Mouse (Mus musculus) liver, adult 2 months (tissue): ENCODE results near the gene Kank2. TPM values are rescaled to one million over a fixed set of nuclear protein-coding genes. Genes with fewer than 3 reads are reported as not detected.
A peak's percentile ranks its signal among the peaks of the same experiment; 100 is the strongest.

ENCODE experiments used
- DNase-seq: peaks from one replicate; pipeline ENCODE4 v3.0.0-alpha.2; 2011; ENCODE audit warnings: low read depth, low spot score; ENCODE audit errors: extremely low read depth
- H3K27ac ChIP-seq: fragments of 200-500 bp; replicated peaks from 2 replicates; pipeline ENCODE4 v1.5.1; 2012; ENCODE audit warnings: low read depth, mild to moderate bottlenecking, control low read depth, inconsistent platforms, low read length; ENCODE audit not compliant: insufficient read depth
- H3K27me3 ChIP-seq: fragments of 200-500 bp; 2 replicates; pipeline ENCODE4 v1.6.1; 2012; ENCODE audit warnings: mild to moderate bottlenecking, moderate library complexity, low read length, inconsistent platforms; ENCODE audit not compliant: control insufficient read depth, insufficient read depth
- H3K36me3 ChIP-seq: fragments of 200-500 bp; 2 replicates; pipeline ENCODE4 v1.6.1; 2012; ENCODE audit warnings: low read length, inconsistent platforms; ENCODE audit not compliant: control insufficient read depth, insufficient read depth
- H3K4me1 ChIP-seq: fragments of 200-500 bp; 2 replicates; pipeline ENCODE4 v1.6.1; 2011; ENCODE audit warnings: low read length; ENCODE audit not compliant: control insufficient read depth, insufficient read depth
- H3K4me3 ChIP-seq: fragments of 200-500 bp; 2 replicates; pipeline ENCODE4 v1.5.1; 2011; ENCODE audit warnings: low read depth, mild to moderate bottlenecking, control low read depth, low read length, moderate library complexity; ENCODE audit not compliant: insufficient read depth
- H3K79me2 ChIP-seq: fragments of 200-500 bp; 2 replicates; pipeline ENCODE4 v1.6.1; 2012; ENCODE audit warnings: inconsistent platforms, mild to moderate bottlenecking, low read length, moderate library complexity; ENCODE audit not compliant: control insufficient read depth, insufficient read depth
- H3K9ac ChIP-seq: fragments of 200-500 bp; 2 replicates; pipeline ENCODE4 v1.6.1; 2012; ENCODE audit warnings: low read depth, mild to moderate bottlenecking, control low read depth, inconsistent platforms, low read length
- CTCF ChIP-seq: fragments of 200-500 bp; IDR thresholded peaks from 2 replicates; pipeline ENCODE4 v1.5.1; 2011; ENCODE audit warnings: low read depth, low read length, control low read depth
- POLR2A ChIP-seq: fragments of 200-500 bp; IDR thresholded peaks from 2 replicates; pipeline ENCODE4 v1.6.1; 2011; ENCODE audit warnings: low read length, control low read depth; ENCODE audit not compliant: insufficient read depth; ENCODE audit errors: extremely low read depth
- WGBS: fragments of 180-500 bp; shearing (Covaris S2); methylation state at CpG from one replicate; pipeline ENCODE4 v1.1.7; 2018; 5-methylcytosine and 5-hydroxymethylcytosine counted together
- polyA plus RNA-seq: library from polyadenylated mRNA; depleted of rRNA; stranded (reverse); fragments of >200 nt; gene quantifications from 2 replicates; pipeline ENCODE4 v1.2.3, GENCODE M21; 2012
- total RNA-seq: library from RNA; depleted of rRNA; stranded (reverse); fragments of >200 nt; gene quantifications from 2 replicates; pipeline ENCODE4 v1.2.3, GENCODE M21; 2014

The Kank2 gene
- total and polyA plus RNA-seq, 2 experiments: 12.8 to 27.2 TPM

DNA sequence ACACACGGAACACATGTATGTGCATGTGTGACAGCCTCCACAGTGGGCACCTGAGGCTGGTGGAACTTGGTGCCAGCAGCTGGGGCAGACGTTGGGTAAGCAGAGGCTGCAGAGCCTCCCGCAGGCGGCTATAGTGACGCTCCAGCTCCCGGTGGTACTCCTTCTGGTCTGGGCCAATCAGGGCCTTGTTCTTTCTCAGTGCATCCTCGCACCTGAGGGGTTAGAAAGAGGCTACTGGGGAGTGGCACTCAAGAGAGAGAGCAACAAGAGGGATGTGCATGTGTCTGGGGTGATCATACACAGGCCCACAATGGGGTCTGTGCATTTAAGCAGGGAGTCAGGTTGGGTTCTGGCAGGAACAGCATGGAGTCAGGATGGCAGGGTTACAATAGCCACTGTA is 2.6 kb upstream of the Kank2 start:
- Histone ChIP-seq H3K36me3 (no peaks in the 10 kb centered on the region), H3K9ac (no peak overlapping the region), H3K4me3 (no peak overlapping the region), H3K79me2 (peaks cover 20% of the 10 kb centered on the region), H3K27me3 (no peaks in the 10 kb centered on the region), H3K4me1 (peaks cover 15% of the 10 kb centered on the region), H3K27ac (no peak overlapping the region)
- WGBS: 91% methylated on average over 7 of the region's 7 CpGs
- no peak for DNase-seq
- TF ChIP-seq POLR2A (no peak), CTCF (no peak)

DNA sequence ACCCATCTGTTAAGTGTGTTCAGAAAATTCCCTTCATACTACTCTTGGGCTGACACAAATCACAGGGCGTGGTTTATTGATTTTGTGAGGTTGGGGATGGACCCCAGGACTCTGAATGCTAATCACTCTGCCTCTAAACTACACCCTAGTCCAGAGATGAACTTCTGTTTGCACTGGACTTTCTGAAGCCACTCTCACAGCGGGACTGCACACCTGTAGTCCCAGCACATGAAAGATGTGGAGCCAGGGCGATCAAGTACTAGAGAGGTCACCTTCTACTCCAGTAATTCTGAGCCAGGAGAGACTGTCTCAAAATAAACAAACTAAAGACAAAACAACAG is 436 bp upstream of the Kank2 start:
- no peaks in the 10 kb centered on the region for H3K36me3 ChIP-seq

DNA sequence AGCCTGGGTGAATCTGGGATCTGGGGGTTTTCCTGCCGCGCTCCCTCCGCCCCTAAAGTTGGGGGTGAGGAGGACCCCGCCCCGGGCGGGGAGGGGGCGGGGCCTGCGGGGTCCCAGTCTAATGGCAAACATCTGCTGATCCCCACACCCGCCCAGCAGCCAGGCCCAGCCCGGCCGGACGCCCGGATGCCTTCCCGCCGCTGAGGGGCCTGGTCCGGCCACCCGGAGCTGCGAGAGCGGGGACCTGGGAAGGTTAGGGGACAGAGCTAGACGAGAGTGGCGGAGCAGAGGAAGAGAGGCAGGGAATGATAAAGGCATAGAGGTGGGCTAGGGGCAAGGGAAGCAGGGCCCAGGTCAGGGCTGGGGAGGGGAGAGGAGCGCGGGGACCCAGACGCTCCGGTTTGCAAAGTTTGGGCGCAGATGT is 611 bp downstream of the Kank2 start:
- H3K27ac ChIP-seq: peak overlapping the region; percentile 99
- TF ChIP-seq POLR2A: peak; percentile 66
- no peak for TF ChIP-seq CTCF
- under 1% methylated on average over 26 of the region's 26 CpGs for WGBS
- no peaks in the 10 kb centered on the region for H3K27me3 ChIP-seq
- H3K4me1 ChIP-seq: peaks cover 11% of the 10 kb centered on the region
- DNase-seq: no peak
- peak overlapping the region; percentile 100 for H3K9ac ChIP-seq
- H3K4me3 ChIP-seq: peak overlapping the region; percentile 100
- peaks cover 40% of the 10 kb centered on the region for H3K79me2 ChIP-seq
- peaks cover 4% of the 10 kb centered on the region; the same call in 1 of the 2 replicates for H3K36me3 ChIP-seq

More for the DNA sequence above, 436 bp upstream of the Kank2 start:
- 16% methylated on average over 3 of the region's 3 CpGs for WGBS
- DNase-seq: peak; percentile 92
- H3K27me3 ChIP-seq: no peaks in the 10 kb centered on the region
- peaks cover 9% of the 10 kb centered on the region for H3K4me1 ChIP-seq
- H3K27ac ChIP-seq: peak overlapping the region; percentile 99
- peaks cover 38% of the 10 kb centered on the region for H3K79me2 ChIP-seq
- no peak for TF ChIP-seq POLR2A
- TF ChIP-seq CTCF: no peak
- H3K9ac ChIP-seq: peak overlapping the region; percentile 100
- H3K4me3 ChIP-seq: peak overlapping the region; percentile 100

DNA sequence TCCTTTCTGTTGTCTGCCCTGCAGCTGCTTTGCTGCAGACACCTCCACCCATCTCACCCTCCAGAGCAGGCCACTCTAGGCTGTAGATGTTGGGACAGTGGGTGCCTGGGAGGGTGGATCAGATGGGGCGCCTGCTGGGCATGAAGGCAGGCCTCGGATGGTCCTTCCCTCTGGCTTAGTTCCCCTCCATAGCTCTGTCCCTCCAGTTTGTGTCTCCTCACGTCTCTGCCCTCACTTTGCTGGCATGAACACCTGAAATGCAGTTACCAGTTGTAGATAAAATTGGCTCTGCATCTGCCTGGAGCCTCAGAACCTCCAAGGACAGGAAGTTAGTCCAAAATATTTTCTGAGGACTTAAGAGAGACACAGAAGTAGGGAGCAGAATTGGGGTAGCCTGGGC is 1.6 kb downstream of the Kank2 start:
- no peak for TF ChIP-seq CTCF
- no peak for TF ChIP-seq POLR2A
- peaks cover 15% of the 10 kb centered on the region for H3K4me1 ChIP-seq

DNA sequence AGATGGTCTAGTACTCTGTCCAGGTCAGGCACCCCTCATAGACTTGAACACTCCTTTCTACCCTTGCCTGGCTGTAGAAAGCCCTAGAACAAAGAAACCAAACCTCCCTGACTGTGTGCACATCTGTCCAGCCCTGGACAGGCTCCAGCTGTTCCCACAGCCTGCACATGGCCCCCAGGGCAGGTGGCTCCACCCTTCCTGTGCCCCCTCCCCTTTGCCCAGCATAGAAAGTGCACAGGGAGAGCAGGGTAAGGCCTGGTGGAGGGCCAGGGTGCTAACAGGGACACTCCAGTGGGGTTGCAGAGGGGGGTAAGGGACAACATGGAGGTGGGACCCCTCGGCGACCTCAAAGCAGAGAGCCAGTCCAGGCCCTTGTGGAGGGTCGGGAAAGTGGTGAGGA is 2.3 kb downstream of the Kank2 start:
- DNase-seq: no peak
- Histone ChIP-seq H3K9ac (peak overlapping the region; percentile 42), H3K36me3 (peaks cover 4% of the 10 kb centered on the region; the same call in 1 of the 2 replicates), H3K27ac (peak overlapping the region; percentile 37), H3K4me1 (peaks cover 17% of the 10 kb centered on the region), H3K27me3 (no peaks in the 10 kb centered on the region), H3K79me2 (peaks cover 44% of the 10 kb centered on the region), H3K4me3 (peak overlapping the region; percentile 16; the same call in 1 of the 2 replicates)
- TF ChIP-seq CTCF: no peak
- no peak for TF ChIP-seq POLR2A
- WGBS: 59% methylated on average over 3 of the region's 3 CpGs

More for the DNA sequence above, 1.6 kb downstream of the Kank2 start:
- WGBS: 57% methylated on average over 3 of the region's 3 CpGs
- H3K27me3 ChIP-seq: no peaks in the 10 kb centered on the region
- H3K79me2 ChIP-seq: peaks cover 44% of the 10 kb centered on the region
- no peak for DNase-seq
- peak overlapping the region; percentile 8; the same call in 1 of the 2 replicates for H3K9ac ChIP-seq
- H3K27ac ChIP-seq: peak overlapping the region; percentile 50
- H3K36me3 ChIP-seq: peaks cover 4% of the 10 kb centered on the region; the same call in 1 of the 2 replicates
- peak overlapping the region; percentile 12; the same call in 1 of the 2 replicates for H3K4me3 ChIP-seq

DNA sequence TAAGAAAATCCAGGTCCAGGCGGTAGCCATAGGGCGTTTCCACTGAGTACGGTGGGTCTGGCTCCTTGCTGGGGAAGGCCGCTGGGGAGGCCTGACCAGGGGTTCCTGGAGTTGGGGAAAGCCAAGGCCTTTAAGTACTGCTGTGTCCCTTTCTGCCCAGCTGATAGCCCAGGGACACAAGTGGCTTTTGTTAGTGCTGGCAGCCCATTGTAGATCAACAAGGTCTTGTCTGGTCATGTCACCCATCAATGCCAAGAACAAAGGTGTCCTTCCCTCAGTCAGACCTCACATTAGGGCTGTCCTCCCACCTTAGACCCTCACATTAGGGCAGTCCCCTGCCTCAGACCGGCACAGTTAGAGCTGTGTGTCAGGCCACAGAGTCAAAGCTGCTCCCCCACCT is 3.0 kb downstream of the Kank2 start:
- Histone ChIP-seq H3K9ac (no peak overlapping the region), H3K27ac (no peak overlapping the region), H3K36me3 (peaks cover 4% of the 10 kb centered on the region; the same call in 1 of the 2 replicates), H3K27me3 (no peaks in the 10 kb centered on the region), H3K4me3 (no peak overlapping the region), H3K4me1 (peaks cover 17% of the 10 kb centered on the region), H3K79me2 (peaks cover 45% of the 10 kb centered on the region)
- WGBS: 95% methylated on average over 5 of the region's 5 CpGs
- DNase-seq: no peak
- TF ChIP-seq CTCF: no peak
- no peak for TF ChIP-seq POLR2A
